Mouse (Mus musculus) hematopoietic stem cell, adult 5-6 weeks (primary cell): ENCODE data around the gene Chrm3. TPM values are rescaled to one million over a fixed set of nuclear protein-coding genes. Genes with fewer than 3 reads are reported as not detected.

Source experiments
- ATAC-seq, 2 experiments: fragments of 125-278 bp in 1 of 2; replicated peaks in 1 of 2; 2 replicates each; pipeline ENCODE4 v1.8.0; 2016 to 2017; ENCODE audit warnings: inconsistent platforms in 2 of 2, mild to moderate bottlenecking in 2 of 2, moderate number of reproducible peaks in 2 of 2, low read depth in 1 of 2, moderate TSS enrichment in 1 of 2; ENCODE audit not compliant: low FRiP score in 2 of 2, poor library complexity in 2 of 2, severe bottlenecking in 2 of 2, insufficient read depth in 1 of 2, low TSS enrichment in 1 of 2
- total RNA-seq: library from RNA; stranded (forward); fragments of 172-1452, 232-1000 nt; gene quantifications from 2 replicates; pipeline ENCODE4 v1.2.3, GENCODE M21; 2017

Chrm3 gene
- total RNA-seq, 1 experiment from 2014 or later, result 1.6 TPM

DNA sequence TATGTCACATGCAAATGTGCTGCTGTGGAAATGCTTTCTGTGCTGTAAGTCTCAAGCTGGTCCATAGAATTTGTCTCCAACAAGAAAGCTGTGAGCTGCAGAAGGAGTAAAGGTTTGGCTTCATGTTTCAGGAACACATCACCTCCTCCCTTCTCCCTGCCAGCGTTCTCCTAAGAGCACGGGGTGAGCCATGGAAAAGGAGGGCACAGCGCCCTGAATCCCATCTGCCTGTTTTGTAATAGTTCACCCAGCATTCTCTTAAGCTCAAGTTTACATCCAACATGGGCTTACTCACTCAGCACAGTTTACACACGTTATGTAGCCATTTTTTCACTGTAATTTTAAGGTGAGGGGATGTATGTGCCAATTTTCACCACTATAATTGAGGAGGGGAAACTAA lies 220.1 kb downstream of the Chrm3 start:
- no peak for ATAC-seq

DNA sequence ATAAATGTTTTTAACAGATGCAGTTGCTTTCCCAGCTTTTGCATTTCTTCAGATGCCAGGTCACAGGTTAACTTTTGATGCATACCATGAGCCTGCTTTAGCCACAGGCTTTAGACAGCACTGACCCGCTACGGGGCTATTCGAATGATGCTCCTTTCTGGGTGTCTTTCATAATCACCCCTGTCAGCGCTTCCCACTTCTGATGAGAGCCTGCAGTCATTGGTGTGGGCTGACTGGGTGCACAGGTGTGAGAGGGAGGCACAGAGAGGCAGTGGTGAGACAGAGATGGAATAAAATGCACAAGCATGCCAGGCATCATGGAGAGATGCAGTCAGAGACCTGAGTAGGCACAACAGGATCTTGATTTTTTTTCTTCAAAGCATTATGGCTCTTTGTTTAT lies 221.8 kb downstream of the Chrm3 start:
- ATAC-seq, result no peak

DNA sequence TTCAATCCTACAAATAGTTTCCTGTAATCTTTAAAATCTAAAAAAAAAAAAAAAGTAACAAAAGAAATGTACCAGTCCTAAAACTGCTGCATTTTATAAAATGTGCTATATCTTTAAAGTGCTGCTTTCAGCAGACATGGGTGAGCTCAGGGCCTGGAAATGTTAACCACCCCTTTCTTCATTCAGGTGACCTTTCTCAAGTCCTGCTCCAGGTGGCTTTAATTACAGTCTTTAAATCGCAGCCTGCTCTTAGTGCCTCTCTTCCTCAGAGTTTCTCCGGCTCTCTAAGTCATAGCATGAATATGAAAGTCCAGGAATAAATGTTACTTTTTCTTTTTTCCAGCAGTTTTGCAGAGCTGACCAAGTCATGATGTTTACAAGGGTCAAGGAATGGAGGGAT lies 229.6 kb downstream of the Chrm3 start:
- ATAC-seq, result no peak

DNA sequence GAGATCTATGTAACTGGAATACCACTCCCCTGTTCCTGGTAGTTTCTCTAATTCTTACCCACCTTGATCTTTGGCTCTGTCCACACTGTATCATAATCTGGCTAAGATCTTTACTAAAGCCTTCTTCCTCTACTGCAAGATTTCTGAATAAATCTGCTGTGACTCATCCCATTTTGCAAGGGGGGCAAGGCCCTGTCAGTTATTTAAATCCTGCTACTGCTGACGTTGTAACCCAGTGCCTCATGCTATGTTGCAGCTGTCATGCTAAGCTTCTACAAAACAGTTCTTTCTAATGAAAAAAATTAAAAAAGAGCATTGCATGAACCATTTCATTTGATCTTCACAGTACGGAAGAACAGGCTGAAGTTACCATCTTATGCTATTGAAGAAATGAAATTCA lies 248.4 kb downstream of the Chrm3 start:
- ATAC-seq, result no peak

DNA sequence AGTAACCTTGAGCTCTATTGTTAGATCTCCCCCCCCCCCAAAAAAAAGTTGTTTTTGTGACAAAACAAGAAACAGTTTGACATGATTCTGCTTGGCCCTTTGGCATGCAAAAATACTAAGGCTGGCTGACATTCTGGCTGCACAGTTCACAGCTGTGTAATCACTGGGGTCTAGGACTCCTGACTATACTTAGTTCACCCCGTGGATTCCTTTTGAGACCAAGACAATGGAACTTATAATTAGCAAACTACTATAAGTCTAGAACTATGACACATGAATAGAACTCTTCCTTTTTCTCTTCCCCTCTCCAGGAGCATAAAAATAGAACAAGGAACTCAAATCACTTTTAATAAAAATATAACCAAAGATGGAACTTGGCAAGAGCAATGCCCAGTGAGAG lies 251.1 kb downstream of the Chrm3 start:
- ATAC-seq, result no peak

DNA sequence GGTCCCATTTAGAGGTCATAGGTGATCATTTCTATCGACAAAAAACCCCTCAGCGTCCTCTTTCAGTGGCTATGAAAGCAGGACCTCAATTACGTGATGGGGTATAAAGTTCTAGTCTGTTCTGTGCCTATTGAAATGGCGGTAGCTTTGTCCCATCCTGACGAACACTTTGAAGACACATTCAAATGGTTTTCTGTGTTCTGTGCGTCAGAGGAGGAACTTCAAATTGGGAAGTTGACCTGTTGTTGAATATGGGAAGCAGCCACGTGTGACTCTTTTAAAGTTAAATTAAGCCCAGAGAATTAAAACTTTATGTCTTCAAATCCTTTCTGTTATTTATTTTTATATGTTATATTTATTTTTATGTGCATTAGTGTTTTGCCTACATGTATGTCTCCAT lies 253.3 kb downstream of the Chrm3 start:
- no peak for ATAC-seq

DNA sequence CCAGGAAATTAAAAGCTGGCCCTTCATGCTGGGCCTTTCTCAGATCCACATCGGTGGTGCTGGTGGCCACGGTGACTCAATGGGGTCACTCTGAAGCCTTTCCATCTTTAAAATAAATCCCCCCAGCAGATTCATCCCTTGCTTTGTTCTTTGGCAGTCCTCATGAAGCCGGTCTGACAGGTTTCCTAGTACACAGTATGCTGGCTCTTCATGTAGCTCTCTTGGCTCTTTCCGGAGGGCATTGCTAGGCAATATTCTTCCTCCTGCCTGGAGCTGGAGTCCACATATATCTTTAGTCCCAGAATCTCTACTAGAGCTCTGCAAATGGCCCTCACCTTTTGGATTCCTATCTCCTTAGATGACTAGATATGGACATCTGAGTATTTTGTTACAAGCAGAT lies 269.9 kb downstream of the Chrm3 start:
- ATAC-seq, result no peak

DNA sequence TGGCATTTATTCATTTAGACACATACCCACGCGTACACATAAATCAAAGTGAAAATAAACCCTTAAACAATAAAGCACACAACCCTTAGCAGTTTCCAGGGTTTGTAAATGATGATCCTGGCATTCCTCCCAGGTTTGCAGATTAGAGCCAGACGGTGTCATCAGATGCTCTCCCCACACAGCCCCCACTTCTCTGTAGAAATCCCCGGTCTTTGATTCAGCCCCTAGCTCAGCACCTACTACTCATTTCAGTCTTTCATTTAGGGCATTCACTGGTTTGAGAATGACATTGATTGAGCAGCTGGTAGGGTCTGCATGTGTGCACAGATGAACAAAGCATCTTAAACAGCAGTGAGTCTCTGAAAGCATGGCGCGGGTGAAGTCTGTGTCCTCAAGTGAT lies 274.3 kb downstream of the Chrm3 start:
- no peak for ATAC-seq

DNA sequence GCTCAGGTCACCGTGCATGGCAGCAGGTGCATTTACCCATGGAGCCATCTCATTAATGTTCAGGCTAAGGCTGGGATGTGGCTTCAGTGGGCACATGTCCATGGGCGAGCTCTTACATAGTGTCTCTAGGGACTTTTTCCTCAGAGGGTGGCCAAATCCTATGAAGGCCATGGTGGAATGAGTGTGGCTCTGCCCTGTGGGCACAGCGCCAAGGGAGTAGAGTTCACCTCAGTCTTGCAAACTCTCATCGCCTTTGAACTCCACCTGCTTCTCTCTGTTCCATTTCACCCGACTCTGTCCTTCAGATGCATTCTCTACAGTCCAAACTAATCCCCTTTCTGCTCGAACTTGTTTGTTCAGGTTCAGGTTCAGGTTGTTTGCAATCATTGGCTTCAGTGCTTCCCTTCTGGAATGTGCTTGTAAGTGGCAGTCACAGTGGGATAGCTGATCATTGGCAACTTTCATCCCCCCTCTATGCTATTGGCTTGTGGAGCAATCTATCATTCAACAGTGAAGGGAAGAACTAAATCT lies 278.7 kb downstream of the Chrm3 start:
- no peak for ATAC-seq

DNA sequence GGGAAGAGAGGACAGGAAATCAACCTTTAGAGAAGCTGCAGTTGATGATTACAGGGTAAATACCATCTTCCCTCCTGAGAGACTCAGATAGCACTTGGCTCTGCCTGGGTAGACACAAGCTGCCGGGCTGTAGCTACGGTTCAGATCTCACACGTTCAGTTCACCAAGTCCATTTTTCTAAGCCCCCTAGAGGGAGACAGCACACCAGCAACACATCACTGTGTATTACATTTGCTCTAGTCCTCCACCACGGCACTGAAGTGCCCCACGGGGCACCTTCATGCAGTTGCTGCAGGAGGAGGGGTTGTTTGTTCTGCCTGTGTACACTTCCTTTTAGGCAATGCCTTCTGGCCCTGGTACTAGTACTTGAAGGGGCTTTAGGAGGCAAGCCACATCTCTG lies 289.5 kb downstream of the Chrm3 start:
- peak; percentile 75 to 86 for ATAC-seq

DNA sequence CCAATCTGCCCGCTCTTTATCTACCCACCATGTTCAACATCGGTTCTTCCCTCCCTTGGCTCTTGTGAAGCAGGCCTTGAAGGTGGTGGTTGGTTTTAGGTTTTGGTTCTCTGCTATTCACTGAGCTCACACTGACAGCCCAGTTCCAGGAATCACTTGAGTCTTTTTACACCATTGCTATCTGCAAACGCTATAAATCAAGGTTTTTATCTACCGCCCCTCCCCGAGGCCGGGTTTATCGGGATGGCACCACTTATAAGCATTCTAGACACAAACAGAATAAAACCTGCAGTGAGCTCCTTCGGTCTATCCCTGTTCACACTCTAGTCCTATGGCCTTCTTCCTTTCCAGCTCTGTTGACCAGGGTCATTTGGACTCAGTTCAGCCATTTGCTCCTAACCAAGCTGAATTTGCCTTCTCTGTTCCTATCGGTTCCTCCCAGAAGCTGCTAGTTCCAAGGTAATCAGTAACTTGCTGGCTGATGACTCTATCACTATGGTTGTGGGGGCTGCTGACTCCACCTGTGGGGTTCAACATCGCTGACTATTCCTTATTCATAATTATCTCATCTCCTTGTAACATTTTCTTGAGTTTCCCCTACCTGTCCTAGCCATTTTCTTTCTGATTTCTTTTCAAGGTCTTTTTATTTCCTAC lies 291.6 kb downstream of the Chrm3 start:
- ATAC-seq, result no peak

DNA sequence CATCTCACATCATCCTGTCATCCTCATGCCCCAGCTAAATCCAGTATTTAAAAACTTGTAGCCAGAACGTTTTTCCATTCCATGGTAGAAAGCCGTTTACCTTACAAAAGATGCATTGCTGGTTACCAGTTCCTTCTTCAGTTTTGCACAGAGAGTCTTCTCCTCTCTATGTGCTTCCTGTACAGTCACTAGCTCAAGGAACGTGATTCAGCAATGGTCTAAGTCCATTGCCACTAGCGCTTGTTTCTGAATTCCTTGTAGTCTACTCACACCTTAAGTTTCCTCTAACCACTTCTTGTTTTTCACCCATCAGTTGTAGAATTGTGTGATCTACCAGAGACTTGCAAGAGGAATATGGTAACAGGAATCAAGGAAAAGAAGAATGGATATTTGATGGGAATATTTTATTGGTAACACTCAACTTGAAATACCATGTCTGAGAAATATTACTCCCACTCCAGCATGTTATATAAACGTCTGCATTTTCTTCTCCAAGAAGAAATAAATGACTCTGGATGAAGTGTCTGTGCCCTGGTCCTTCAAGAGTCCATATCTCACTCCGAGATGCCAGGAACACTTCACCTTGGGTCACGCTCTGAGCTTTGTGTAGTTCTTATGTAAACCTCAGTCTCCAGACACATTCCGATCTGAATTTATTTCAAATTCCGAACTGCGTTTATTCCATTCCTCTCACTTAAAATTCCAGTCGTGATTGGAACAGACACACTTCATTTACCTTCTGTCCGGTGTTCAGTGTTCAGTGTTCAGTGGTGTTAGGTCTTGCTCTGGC lies 293.6 kb downstream of the Chrm3 start:
- ATAC-seq, result peak; percentile 54

DNA sequence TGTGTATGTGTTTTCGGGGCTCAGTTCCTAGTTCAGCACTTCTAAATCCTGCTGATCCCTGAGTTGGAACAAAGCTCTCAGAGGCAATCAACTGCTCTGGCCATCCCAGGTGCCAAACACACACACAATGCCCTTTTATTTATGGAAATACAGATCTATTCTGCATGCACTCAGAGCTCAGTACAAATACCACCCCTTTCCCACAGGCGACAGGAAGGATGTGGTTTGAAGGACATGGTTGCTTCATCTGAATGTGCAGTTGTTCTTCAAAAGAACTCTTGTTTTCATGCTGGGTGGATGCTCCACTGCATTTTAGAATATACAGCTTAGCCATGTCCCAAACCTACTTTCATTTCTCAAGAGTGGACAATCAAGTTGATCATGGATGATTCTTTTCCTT lies 294.9 kb downstream of the Chrm3 start:
- ATAC-seq, result peak; percentile 79 to 84

DNA sequence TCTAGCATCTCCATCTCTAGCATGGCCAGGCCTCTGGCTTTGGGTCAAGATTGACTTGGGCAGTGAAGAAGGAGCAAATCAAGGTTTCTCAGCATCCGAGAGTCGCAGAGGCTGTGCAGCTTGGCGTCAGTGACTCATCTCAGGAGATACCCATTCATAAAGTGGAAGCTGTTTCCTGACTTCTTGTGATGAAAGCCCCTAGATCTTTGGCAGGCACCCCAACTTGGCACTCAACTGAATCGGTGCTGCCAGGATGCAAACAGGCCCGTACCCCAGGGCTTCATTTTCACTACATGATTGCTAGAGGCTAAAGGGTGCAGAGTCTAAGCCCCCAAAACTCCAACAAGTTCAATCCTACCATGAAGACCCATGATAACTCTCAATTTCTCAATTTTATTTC lies 298.0 kb downstream of the Chrm3 start:
- ATAC-seq, result no peak

DNA sequence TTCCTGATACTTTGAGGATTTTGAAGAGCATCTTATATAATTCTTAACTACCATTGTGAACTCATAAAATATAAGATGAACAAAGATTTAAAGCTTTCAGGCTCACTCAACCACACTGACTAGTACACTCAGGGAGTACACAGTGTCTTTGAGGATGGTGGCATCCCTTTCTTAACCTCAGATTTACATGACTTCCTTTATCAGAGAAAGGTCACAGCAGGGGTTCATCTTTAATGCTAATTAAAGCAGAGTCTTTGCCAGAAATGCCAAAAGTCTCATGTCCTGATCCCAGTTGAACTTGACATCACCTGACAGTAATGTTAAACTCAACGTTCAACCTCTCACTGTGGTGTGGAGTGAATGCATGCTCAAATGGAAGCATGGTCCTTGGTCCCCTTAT lies 301.7 kb downstream of the Chrm3 start:
- ATAC-seq, result no peak

DNA sequence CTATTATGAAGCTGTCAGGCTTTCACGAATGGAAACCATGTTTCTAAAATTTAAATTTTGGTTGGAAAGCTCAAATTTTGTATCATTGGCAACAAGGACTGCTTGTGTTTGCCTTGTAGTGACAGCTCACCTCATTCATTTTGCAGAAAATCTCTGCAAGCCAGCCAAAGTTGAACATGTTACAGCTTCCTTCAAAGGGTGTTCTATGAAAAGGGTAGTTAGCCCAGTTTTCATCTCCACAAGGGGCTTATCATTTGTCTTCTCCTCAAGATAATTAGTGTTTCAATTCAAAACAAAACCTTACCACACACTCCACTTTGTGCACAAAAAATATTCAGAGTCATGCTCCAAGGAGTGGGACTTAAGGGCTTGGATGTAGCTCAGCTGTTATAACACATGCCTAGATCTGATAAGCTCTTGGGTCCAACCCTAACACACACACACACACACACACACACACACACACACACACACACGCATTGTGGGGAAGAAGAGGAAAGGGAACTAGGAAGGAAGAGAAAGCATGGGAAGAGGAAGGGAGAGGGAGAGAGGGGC lies 302.9 kb downstream of the Chrm3 start:
- no peak for ATAC-seq

DNA sequence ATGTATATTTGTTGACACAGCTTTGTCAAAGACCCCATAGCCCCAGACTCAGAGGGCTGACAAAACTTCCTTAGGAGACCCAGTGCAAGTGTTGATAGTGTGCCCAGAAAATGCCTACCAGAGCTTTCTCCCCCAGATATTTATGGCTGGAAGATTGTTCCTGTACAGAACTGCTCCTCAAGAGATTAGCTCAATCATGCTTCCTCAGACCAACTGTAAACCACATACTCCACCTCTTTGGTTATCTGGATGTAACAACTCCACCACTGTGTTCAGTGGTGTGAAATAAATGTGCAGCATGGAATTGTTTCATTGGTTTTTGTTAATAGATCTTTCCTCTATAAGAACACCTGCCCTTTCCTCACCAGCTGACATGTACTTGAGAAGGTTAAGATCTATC lies 306.6 kb downstream of the Chrm3 start:
- peak; percentile 95 to 99 for ATAC-seq

DNA sequence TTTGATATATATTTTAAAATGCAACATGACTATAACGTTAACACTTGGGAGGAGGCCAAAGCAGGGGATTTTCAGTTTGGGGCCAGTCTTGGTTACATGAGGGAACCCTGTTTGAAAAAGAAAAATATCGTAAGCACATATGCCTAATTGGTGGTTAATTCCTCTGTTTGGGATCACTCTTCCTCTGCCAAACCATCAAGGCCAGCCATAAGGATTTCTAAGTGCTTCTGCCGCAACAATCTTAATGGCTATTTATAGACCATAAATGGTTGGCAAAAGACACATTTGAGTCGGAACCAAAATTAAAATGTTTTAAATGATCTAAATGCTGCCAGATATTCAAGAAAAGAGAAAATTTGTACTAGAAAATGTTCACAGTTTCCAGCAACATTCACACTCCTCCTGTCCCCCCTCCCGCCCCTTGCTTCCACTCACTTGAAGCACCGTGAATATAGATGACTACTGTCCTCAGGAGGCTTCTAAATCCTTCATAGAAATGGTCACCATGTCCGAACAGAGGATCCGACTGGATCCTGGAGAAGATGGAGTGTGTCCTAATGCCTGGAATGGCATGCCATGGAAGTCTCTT lies 307.3 kb downstream of the Chrm3 start:
- ATAC-seq, result no peak
